Mouse (Mus musculus): ENCODE data around the gene Exoc4. TPM values are rescaled to one million over a fixed set of nuclear protein-coding genes. Genes with fewer than 3 reads are reported as not detected.

Exoc4 gene
- total RNA-seq, 4 experiments from 2014 or later, result 83.5 to 95.6 (median 86.1) TPM

- no peak for DNase-seq (ENCODE audit: low spot score in 2 of 2)
Observed at GRCm38 (mm10) chr6:33836048-33836780, 587.3 kb downstream of the Exoc4 start.

- no peak for DNase-seq (ENCODE audit: low spot score in 2 of 2)
Observed at GRCm38 (mm10) chr6:33842901-33843300, 594.0 kb downstream of the Exoc4 start.

DNA sequence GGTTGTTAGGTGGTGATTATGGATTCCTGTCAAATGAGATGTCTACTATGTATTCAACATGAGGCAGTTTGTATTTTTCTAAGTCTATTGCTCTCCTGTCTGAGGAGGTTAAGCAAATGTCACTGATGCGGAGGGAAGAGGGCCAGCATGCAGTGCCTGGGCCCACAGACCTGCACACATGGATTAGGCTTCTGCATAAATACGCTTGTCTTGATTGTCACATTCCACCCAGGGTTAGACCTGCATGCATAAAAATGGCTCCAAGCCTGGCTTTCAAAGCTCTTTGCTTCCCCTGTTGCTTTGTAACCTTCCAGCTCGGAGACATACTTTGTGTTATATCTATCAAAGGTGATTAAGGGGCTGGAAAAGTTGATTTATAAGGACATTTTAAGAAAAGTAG is 610.2 kb downstream of the Exoc4 start:
- DNase-seq (ENCODE audit: low spot score in 2 of 2), result no peak

DNA sequence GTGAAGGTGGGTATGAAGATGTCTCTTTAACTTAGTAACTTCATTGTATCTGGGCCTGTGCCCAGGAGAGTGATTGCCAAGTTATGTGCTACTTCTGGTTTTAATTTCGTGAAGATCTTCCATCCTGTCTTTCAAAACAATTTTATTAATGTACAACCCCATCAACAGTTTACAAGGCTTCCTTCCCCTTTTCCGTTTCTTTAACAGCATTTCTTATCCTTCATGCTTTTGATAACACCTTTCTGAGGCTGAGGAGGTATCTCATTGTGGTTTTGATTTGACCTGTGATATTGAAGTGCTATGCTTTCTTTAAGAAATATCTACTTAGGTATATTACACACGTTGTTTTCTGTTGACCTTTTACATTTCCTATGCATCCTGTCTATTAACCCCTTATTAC is 616.9 kb downstream of the Exoc4 start:
- DNase-seq (ENCODE audit: low spot score in 2 of 2), result no peak

DNA sequence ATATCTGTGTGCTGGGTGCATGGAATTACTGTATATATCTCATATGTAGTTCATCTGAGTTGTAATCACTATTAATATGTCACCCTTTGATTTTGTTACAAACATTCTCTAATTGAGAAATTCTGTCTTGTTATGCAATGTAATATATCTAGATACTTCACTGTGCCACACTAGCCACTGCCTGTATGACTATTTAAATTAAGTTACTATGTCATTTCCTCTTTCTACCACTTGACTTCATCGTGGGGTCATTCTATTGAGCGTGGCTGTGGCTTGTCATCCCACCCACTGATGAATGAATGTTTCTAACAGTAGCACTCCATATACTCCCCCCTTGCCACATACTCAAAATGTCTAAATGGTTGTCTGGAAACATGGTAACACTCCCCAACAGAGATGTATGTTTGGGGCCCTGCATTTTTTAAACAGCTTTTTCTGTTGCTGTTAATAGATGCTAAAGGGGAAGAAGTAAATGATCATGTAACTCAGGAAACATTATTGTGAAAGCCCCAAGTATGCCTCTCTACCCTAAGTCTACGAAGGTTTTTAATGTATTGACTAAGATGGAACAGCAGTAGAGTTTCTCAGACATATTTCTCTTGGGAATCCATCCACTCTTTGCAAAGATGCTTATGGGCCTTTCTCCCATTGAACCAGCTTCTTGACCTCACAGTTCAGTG is 618.2 kb downstream of the Exoc4 start:
- no peak for DNase-seq (ENCODE audit: low spot score in 2 of 2)

GRCm38 (mm10) chr6:33869251-33869650 is 620.4 kb downstream of the Exoc4 start:
- DNase-seq (ENCODE audit: low spot score in 2 of 2), result no peak

- no peak for DNase-seq (ENCODE audit: low spot score in 2 of 2)
Observed at GRCm38 (mm10) chr6:33870468-33871142, 621.7 kb downstream of the Exoc4 start.

DNA sequence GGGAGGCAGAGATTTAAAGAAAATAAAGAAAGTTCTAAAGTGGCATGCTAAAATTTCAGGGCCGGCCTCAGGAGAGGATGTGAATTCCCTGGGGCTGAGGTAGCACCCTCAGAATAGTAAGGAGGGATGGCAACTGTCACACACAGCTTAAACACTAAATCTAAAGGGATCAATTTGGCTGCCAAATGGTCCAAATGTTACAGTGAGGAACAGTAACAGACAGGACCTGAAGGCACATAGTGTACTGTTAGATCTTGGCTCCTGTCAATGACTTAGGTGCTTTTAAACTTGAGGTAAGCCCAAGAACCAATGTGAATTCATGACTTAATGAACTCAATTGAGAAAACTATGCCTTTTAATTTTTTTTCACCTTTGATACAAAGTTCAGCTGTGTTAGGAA is 622.4 kb downstream of the Exoc4 start:
- no peak for DNase-seq (ENCODE audit: low spot score in 2 of 2)

GRCm38 (mm10) chr6:33872192-33872591 is 623.3 kb downstream of the Exoc4 start:
- no peak for DNase-seq (ENCODE audit: low spot score in 2 of 2)

GRCm38 (mm10) chr6:33873000-33873399 is 624.1 kb downstream of the Exoc4 start:
- DNase-seq (ENCODE audit: low spot score in 2 of 2), result no peak

- peak in 1 of 2 experiments; percentile 26 for DNase-seq (ENCODE audit: low spot score in 2 of 2)
Observed at GRCm38 (mm10) chr6:33874291-33875014, 625.6 kb downstream of the Exoc4 start.

- no peak for DNase-seq (ENCODE audit: low spot score in 2 of 2)
Observed at GRCm38 (mm10) chr6:33884141-33884683, 635.3 kb downstream of the Exoc4 start.

DNA sequence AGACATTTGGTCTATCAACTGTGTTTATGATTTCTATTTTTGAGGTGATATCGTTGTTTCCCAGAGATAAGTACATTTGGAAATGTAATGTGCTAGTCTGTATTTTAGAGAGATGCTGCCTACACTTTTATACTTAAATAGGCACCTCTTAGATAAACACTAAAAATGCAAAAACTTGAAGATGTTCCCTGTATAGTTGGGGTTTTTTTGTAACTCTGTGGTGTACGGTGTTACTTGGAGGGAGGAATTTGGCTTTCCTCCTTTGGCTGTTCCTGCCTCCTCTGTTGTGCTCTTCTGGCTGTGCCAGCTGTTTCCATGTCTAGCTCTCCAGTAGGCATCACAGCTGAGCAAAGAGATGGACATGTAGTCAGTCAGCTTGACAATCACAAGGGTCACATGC is 638.1 kb downstream of the Exoc4 start:
- DNase-seq (ENCODE audit: low spot score in 2 of 2), result no peak

GRCm38 (mm10) chr6:33890926-33891325 is 642.0 kb downstream of the Exoc4 start:
- DNase-seq (ENCODE audit: low spot score in 2 of 2), result no peak

- no peak for DNase-seq (ENCODE audit: low spot score in 2 of 2)
Observed at GRCm38 (mm10) chr6:33892142-33892541, 643.3 kb downstream of the Exoc4 start.

GRCm38 (mm10) chr6:33899973-33900372 is 651.1 kb downstream of the Exoc4 start:
- no peak for DNase-seq (ENCODE audit: low spot score in 2 of 2)

DNA sequence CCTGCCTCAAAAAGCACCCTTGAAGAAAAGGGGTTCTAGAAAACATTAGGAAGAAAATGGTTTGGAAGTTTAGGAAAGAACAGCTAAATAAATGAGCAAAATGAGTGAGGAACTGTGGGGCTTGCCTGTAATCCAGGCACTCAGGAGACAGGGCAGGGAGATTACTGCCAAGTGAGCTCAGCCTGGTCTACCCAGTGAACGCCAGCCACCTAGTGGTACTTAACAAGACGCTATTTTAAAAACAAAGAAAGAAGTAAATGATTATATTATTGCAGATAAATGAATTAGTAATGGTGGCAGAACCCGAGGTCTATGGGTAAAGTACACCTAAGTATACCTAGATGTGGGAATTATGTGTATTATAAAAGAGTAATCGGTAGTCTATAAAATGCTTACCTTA is 651.7 kb downstream of the Exoc4 start:
- DNase-seq (ENCODE audit: low spot score in 2 of 2), result peak in 1 of 2 experiments; percentile 7

- no peak for DNase-seq (ENCODE audit: low spot score in 2 of 2)
Observed at GRCm38 (mm10) chr6:33905099-33905498, 656.2 kb downstream of the Exoc4 start.

GRCm38 (mm10) chr6:33910671-33911070 is 661.8 kb downstream of the Exoc4 start:
- no peak for DNase-seq (ENCODE audit: low spot score in 2 of 2)

GRCm38 (mm10) chr6:33913072-33913471 is 664.2 kb downstream of the Exoc4 start:
- no peak for DNase-seq (ENCODE audit: low spot score in 2 of 2)

DNA sequence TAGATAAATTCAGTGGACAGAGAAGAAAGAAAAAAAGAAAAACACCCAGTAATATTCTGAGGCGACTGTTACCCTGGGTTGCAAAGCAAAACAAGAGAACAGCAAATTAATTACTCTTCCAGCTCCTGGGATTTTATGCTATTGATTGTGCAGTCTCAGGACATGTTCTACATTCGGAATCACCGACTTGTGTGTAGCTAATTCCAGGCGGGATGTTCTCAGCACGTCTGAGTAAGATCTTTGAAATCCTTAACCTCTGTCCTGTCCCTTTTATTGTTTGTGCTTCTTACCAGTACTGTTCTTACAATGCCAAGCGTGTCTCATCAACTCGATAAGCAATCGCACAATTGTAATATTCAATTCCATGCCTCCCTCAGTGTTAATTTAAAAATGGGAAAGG is 664.6 kb downstream of the Exoc4 start:
- DNase-seq (ENCODE audit: low spot score in 2 of 2), result no peak
